Mouse (Mus musculus) heart, postnatal 0 days (tissue): ENCODE measurements around the gene Gm11032.
A peak's percentile ranks its signal among the peaks of the same experiment; 100 is the strongest.

Source experiments
- CTCF ChIP-seq: IDR thresholded peaks from 2 replicates; pipeline ENCODE4 v1.5.1; 2016; ENCODE audit warnings: antibody characterized with exemption, control low read depth, low read depth
- EP300 ChIP-seq: IDR thresholded peaks from 2 replicates; pipeline ENCODE4 v1.6.1; 2016; ENCODE audit warnings: antibody characterized with exemption, low read depth

GRCm38 (mm10) chr11:4637534-4638234 lies 17.8 kb downstream of the Gm11032 start, which contains the start of gene Ascc2:
- peak; percentile 4; the same call in 1 of the 2 replicates for TF ChIP-seq CTCF
- no peak for TF ChIP-seq EP300
